Mouse (Mus musculus): ENCODE measurements around the gene Heyl. TPM values are rescaled to one million over a fixed set of nuclear protein-coding genes. Genes with fewer than 3 reads are reported as not detected.

Gene Heyl
- 1 to 10 TPM; 2.9 to 4.7 (median 3.2) TPM for total RNA-seq (2022)

DNA sequence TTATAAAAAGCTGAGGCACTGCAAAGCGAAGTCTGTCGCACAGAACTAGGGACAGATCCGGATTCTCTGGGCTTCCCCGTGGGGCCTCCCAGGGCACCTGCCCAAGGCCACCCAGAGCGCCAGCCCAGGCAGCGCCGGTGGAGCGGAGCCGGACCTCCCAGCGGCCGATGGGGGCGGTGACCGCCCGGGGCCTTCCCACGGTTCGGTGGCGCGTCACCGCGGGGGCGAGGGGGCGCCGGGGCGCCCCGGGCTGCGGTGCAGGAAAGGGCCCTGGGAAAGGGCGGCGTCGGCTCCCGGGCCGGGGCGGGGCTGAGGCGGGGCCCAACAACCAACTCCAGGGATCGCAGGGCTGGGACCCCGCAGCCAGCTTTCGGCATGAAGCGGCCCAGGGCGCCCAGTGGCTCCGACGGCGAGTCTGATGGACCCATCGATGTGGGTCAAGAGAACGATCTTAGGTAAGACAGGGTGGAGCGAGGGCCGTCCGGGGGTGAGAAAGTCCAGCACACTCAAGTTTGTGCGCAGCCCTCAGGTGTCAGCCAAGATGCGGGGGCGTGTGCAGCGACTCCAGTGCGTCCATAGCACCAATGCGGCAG is at the start of gene Heyl:
Gene Heyl, plus strand, starts transcription at position 65 of the 593 bp plus-strand sequence.
- DNase-seq (ENCODE audit: low spot score in 2 of 2): peak in 1 of 2 experiments; percentile 54

DNA sequence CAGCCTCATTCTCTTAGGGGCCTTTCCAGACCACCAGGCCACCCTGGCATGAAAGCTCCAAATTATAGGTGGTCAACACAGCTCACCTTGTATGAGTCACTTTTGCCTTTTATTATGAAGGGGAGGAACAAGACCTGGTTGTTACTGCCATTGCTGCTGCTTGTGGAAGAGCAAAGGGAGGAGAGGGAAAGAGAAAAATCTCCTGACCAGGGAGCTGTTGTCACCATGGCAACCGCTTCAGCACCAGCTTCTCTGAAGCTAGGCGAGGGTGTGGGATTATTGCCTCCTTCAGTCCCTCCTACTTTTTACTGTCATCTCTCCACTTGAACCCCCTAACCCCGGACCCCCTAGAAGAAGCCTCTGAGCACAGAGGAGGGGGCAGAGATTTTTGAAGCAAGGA is 48.5 kb upstream of the Heyl start:
- DNase-seq (ENCODE audit: low spot score in 2 of 2): no peak

DNA sequence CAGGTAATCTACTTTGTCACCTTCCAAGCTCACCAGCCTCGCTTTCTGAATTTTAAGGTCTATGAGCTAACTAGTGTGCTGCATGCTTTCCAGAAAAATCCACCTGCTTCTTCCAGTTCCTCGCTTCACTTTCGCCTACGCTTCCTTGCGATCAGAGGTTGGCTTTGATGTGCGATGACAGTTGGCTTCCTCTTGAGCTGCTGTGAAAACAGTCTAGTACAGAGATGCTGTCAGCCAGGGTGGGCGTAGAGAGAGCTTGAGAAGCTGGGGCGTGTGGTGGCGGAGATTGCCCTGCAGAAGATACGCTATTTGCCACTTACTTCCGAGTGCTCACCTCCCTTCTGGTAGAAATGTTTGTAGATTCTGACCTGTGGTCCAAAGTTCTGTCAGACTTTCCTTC is 41.0 kb upstream of the Heyl start:
- no peak for DNase-seq (ENCODE audit: low spot score in 2 of 2)

DNA sequence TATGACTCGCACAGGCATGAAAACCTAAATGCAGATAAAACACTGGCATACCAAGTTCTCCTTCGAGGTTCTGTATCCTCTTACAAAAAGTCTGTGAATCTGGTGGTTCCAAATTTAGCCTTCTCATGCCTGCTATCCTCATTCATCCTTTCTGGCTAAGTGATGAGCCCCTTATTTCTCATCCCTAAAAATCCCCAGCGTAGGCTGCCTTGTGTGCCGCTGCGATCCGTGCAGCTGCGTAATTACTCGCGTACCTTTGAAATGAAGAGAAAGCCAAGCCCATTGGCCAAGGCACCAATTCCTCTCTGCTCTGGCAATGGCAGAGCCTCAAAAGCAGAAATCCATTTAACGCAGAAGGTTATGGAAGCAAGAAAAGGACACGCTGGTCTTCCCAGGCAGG is 39.6 kb upstream of the Heyl start:
- DNase-seq (ENCODE audit: low spot score in 2 of 2): no peak

DNA sequence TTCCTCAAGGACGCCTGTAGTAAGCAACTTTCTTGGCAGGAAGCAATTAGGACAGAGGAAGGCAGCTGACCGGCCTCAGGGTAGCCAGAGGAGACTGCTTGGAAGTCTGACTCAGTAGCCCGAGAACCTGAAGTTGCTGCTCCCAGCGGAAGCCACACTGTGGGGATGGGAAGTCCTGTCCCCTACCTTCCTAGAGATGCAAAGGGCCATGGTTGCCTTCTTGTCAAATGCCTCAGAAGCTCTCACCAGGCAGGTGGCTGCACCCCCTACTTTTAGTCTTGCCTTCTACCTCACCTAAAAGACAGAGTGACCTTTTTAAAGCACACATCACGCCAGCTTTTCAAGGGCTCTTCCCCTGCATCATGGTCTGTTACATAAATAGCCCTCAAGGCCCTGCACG is 36.7 kb upstream of the Heyl start:
- DNase-seq (ENCODE audit: low spot score in 2 of 2): no peak

DNA sequence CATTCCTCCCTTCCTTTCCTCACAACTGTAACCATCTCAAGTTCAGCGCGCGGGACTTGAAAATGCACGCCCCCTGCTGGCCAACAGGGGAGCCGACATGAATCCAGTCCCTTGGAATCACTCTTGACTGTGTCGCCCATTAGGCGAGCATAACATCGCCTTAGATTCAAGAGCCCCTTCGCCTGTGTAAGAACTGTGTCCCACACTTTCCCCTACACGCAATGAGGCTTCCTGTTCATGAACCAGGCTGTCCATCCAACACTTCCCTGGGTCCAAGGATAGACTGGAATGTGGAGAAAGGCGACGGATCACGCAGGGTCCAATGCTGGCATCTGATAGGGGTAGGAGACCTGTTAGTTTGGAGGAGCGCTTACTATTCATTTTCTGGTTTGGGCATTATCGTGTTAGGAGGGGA is 32.6 kb upstream of the Heyl start:
- DNase-seq (ENCODE audit: low spot score in 2 of 2): peak; percentile 22 to 29

DNA sequence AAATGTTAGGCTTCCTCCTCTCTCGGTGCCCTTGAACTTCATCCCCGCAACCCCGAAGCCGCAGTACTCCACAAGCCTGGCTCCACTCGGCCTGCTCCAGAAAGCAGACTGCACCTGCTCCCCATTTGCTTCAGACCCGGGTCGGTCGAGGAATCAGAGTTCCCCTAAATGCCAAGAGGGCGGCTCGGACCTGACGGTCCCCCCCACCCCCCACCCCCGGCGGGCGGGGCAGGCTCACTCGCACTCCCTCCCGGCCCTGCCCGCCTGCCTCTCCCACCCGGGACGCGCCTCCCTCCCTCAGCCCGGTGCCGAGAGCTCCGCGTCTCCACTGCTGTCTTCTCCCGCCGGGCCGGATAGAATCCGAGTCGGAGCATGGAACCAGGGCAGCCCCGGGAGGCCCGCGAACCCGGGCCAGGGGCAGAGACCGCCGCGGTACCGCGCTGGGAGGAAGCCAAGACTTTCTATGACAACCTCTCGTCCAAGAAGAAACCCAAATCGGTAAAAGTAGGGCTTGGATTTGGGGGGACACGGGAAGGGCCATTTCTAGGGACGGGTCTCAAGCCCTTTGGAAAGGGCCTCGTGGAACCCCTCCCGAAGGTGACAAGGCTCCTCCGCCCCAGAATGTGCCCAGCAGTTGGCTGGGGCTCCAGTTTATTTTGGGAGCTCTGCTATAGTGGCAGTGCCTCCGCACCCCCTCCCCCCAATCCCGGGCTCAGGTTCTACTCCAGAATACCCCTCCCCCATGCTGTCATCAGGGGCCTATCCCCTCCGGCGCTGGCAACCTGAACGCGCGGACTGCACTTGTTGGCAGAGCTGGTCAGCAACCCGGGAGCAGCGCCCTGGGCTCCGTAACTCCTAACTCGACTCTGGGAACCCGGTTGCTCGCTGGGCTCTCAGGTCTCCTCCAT is 31.9 kb upstream of the Heyl start, which contains the start of gene Nt5c1a:
Gene Nt5c1a, plus strand, starts transcription at position 319 of the 908 bp plus-strand sequence.
- DNase-seq (ENCODE audit: low spot score in 2 of 2): peak; percentile 76 to 85

DNA sequence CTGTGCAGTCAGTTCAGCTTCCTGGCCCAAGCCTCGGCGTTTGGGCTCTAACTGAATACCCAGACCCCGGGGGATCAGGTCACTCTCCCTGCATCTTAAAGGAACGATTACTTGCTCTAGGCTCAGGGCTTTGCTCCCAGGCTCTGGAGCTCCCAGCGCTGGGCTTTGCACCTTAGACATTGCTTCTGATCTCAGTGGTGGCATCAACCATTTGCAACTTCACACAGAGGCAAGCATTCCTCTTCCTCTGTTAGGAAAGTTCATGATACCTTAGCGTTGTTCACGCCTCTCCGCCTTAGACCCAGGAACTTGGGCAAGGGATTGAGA is 31.3 kb upstream of the Heyl start:
- no peak for DNase-seq (ENCODE audit: low spot score in 2 of 2)

DNA sequence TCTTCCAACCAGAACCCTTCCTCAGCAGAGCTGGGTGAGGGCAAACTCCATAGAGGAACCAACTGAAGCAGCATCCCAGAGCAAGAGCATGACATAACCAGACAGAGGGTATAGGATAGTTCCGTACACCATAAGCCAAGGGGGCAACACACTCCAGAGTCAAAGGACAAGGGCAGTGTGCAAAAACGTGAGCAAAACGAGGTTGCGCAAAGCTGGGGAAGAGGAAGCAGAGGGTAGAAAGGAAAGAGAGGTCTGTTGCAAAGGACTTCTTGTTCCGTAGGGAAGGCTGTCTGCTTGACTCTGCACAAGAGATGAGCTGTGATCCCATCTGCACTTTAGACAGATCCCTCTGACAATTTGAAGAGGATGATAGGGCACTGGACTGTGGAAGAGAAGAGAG is 26.0 kb upstream of the Heyl start:
- no peak for DNase-seq (ENCODE audit: low spot score in 2 of 2)

DNA sequence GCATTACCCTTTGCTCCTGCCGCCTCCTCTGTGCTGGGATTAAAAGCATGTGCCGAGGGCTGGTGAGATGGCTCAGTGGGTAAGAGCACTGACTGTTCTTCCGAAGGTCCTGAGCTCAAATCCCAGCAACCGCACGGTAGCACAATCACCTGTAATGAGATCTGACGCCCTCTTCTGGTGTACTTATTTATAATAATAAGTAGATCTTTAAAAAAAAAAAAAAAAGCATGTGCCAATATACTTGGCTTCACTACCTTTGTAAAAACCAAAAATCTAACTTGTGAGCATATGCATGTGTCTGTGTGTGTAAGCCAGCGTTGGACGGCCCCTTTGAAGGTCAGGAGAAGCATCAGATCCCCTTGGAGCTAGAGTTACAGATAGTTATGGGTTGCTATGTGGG is 22.4 kb upstream of the Heyl start:
- no peak for DNase-seq (ENCODE audit: low spot score in 2 of 2)

DNA sequence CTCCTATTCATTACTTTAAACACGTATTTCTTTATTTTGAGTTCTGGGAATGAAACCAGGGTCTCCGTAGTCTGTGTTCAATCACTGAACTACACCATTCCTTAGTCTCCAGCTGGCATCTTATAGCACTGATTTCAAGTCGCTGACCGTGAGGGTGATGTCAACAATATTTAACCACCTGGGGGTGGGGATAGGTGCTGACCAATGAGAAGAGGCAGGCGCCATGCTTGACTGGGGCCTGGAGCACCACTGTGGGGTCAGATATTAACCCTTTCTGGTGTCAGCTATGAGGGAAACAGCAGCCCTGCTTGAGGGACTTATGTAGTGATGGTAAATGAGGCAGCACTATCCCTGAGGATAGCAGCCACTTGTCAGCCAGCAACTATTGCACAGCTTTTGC is 21.9 kb upstream of the Heyl start:
- DNase-seq (ENCODE audit: low spot score in 2 of 2): no peak

DNA sequence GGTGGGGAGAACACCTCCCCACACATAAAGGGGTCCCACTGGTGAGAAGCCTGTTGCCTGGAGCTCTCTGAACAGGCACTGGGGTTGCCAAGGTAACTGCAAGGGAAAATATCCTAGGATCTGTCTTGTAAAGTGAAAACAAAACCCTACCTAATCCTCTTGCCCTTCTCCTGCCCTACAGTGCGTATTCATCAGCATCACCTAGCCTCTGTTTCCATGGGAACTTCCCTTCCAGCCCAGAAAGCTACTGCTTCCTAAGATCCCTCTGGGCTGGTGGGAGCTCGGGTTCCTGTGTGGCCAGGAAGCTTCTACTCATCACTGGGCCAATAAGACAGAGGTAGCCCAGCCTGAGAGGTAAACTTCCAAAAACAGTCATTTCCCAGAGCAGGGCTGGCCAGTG is 21.0 kb upstream of the Heyl start:
- no peak for DNase-seq (ENCODE audit: low spot score in 2 of 2)

DNA sequence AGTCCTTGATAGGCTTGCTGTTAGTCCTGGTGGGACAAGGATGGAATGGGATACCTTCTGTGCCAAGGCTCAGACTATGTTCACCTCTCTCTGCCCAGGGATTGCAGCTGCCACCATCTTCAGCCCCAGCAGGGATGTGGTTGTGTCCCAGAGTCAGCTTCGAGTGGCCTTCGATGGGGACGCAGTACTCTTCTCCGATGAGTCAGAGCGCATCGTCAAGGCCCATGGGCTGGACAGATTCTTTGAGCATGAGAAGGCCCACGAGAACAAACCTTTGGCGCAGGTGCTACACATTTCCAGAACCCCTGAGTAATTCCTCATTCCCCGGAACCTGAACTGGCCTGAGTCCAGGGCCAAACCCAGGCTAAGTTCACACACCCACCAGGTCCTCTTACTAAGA is 19.4 kb upstream of the Heyl start:
- no peak for DNase-seq (ENCODE audit: low spot score in 2 of 2)

DNA sequence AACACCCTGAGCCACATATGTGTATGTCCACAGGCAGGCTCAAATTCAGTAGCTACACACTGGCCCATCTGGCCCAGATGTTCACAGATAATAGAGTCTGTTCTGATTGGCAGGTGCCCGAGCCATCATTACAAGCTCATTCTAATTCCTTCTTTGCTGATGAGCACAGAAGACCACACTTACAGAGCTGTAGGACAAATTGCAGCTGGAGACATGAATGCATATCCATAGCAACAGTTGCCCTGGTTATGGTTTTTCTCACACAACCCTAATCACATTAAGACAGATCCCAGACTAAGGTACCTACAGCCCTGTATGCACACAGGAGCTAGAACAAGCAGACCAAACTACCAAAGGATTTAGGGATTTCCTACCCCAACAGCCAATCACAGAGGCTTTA is 18.0 kb upstream of the Heyl start:
- no peak for DNase-seq (ENCODE audit: low spot score in 2 of 2)

DNA sequence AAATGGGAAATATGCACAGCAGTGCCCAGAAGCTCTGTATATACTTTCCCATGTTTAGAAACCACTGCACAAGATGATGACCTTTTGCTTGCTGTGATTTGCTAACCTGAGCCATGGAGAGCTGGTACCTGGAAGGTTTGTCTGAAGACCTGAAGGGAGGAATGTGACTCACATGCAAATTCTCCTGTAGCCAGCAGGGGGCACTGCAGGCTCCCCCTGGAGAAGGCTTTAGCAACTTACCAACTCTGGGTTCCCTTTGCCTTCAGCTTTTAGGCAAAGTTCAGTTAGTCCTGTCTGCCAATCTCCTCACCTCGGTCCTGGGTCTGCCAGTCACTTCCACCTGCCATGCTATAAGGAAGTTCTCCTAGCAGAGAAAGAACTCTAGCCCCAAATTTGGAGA is 16.6 kb upstream of the Heyl start:
- peak in 1 of 2 experiments; percentile 16 for DNase-seq (ENCODE audit: low spot score in 2 of 2)

DNA sequence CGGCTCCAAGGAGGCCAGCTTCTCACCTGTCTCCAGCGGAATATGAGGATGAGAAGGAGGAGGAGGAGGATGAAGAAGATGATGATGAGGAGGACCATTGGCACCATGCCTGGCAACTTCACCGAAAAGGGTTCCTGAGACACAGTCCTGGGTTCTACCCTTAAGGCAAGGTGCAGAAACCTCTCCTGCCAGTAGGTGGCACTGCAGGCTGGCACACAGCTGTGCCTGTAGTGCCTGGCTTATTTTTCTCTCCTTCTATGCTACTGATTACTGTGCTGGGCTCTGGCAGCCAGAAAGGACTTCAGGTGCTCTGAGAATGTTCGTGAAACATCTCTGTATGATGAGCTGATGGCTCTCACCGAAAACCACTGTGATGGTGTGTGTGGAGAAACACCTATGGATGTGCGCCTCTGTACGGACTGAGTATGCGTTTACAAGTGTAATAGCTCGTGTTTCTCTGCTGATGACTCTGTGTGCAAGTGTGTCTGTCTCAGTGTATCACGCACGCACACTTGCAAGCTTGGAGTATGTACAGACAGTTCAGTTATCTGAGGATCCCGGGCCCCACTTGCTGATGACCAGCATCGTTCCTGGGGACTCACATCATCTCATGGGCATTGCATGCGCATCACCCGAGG is 13.5 kb upstream of the Heyl start:
- DNase-seq (ENCODE audit: low spot score in 2 of 2): peak; percentile 41 to 50

DNA sequence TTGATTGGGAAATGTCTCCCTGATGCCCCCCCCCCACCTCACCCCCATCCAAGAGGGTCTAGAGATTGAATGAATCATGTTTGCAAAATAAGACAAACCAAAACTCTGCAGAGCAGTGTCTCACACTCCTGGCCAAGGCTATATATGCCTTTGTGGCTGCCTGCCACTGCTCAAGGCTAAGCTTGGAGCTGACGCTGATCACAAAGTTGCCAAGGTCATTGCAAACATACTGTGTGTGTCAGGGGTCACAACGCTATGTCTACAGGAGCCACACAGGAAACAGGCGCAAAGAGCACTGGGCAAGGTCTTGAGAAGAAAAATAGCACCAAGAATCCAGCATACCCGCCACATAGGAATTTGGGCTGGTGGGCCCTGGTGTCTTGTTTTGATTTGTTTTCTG is 12.7 kb upstream of the Heyl start:
- no peak for DNase-seq (ENCODE audit: low spot score in 2 of 2)

DNA sequence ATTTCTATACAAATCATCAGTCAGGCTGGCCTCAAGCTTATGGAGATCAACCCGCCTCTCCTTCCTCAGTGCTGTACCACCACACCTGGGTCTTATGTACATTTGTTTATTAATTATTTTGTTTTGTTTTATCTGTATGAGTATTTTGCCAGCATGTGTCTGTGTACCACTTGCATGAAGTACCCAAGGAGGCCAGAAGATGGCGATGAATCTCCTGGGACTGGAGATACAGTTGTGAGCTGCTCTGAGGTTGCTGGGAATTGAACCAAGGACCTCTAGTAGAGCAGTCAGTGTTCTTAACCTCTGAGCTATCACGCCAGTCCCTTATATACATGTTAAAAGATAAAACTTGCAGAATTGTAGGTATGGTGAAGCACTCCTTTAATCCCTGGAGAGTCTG is 10.0 kb upstream of the Heyl start:
- DNase-seq (ENCODE audit: low spot score in 2 of 2): no peak

DNA sequence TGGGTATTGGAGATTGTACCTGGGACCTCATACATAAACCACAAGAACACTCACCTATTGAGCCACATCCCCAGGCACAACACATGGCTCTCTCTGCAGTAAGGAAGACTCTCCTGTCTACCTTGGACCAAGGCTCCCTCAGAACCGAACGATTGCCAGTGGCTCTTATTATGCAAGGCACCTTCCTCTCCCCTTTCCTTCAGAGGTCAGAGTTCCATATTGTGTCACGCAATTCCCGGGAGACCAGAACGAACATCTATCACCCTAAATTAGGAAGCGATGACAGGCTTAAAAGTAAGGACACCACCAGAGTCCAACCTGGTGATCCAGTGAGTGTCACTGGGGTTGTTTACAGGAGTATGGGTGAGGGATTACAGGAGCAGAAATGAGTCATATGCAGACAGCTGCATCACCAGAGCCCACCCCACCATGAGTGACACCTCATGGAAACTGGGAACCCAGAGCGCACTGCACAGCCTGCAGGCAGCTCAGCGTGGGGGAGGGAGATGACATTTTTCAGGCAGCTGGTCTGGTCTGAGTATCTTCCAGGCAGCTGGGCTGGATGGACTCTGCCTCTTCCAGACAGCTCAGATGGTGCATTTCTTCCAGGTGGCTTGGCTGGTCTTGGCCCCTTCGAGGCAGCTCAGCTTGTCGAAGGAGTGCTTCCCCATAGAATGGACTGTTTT is 7.5 kb upstream of the Heyl start:
- peak; percentile 31 to 67 for DNase-seq (ENCODE audit: low spot score in 2 of 2)

DNA sequence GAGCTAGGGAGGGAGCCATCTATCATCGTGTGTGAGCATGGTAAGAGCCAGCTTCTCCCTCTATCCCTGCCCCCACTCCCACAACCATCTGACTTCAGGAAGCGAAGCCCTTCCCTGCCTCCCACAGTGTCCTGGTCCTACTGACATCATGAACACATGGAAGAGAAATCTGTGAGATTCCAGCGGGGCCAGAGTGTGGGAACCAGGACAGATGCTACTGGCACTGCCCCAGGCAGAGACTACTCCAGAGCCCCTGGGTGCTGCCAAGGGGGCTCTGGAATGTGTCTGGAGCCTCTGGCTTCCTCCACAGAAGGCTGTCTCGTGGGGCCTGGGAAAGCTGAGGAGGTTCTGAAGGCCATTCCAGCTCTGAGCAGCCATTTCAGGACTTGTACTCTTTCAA is 5.6 kb upstream of the Heyl start:
- DNase-seq (ENCODE audit: low spot score in 2 of 2): peak; percentile 42 to 68

DNA sequence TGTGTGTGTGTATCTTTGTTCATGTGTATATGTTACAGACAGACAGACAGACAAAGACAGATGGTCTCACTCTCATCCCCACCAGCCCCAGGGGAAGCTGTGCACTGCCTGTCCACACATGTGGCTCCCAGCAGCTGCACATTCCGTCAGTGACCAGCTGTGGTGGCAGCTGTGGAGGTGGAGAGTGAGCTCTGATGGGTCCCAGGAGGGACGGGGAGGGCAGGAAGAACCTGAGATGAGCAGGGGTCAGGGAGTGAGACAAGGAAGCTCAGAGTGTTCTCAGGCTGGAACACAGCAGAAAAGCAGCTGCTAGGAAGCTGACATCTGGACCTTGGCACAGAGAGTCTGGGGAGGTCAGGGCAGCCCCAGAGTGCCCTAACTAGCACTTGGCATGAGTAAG is 5.1 kb upstream of the Heyl start:
- peak; percentile 60 for DNase-seq (ENCODE audit: low spot score in 2 of 2)

DNA sequence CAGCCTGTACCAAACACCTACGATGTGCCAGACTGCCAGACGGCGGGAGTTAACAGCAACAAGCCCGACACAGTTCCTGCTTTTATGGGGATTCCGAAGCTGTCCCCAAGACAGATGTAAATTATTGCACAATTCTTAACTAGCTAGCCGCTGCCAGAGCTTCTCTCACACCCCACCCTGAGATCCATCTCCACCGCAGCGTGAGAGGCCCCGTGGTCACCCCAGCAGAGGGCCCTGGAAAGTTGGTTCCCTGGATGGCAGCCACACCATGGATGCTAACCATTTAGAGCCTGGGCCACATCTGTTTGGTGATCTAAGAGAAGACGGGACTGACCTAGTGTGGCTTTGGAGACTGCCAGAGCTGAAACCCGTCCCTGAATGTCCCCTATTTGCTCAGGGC is 4.2 kb upstream of the Heyl start:
- DNase-seq (ENCODE audit: low spot score in 2 of 2): peak; percentile 28 to 44

All from gastrocnemius, adult 8-10 months (tissue).